Mouse (Mus musculus) ES-E14 (cell line): ENCODE results near the gene Acvr2b. TPM values are rescaled to one million over a fixed set of nuclear protein-coding genes. Genes with fewer than 3 reads are reported as not detected.

ENCODE experiments used
- DNase-seq: peaks from one replicate; pipeline ENCODE4 v3.0.0-alpha.2; 2013; ENCODE audit warnings: low read depth, low spot score
- H3K27ac ChIP-seq: 2 replicates; pipeline ENCODE4 v1.5.1; 2012; ENCODE audit warnings: low read depth, mild to moderate bottlenecking, low read length, moderate library complexity, mixed read lengths; ENCODE audit not compliant: poor library complexity, insufficient read depth, severe bottlenecking
- H3K36me3 ChIP-seq: 2 replicates; pipeline ENCODE4 v1.6.1; 2012; ENCODE audit warnings: mild to moderate bottlenecking, low read length, moderate library complexity, mixed read lengths; ENCODE audit not compliant: control insufficient read depth, poor library complexity, insufficient read depth, severe bottlenecking
- H3K4me1 ChIP-seq, 2 experiments: fragments of 150-350 bp in 1 of 2; sonication (generic) in 1 of 2; 2 replicates each; pipeline ENCODE4 v1.6.1; 2012; ENCODE audit warnings: low read length in 2 of 2, mild to moderate bottlenecking in 1 of 2, mixed read lengths in 1 of 2; ENCODE audit not compliant: control insufficient read depth in 2 of 2, insufficient read depth in 2 of 2, poor library complexity in 1 of 2
- H3K4me3 ChIP-seq, 2 experiments: fragments of 150-350 bp in 1 of 2; sonication (generic) in 1 of 2; 2 replicates each; pipeline ENCODE4 v1.5.1; 2012; ENCODE audit warnings: low read length in 2 of 2, low read depth in 1 of 2, mild to moderate bottlenecking in 1 of 2, mixed read lengths in 1 of 2; ENCODE audit not compliant: insufficient read depth in 1 of 2, poor library complexity in 1 of 2, severe bottlenecking in 1 of 2
- H3K9ac ChIP-seq: 2 replicates; pipeline ENCODE4 v1.6.1; 2012; ENCODE audit warnings: low read depth, mild to moderate bottlenecking, low read length, mixed read lengths; ENCODE audit not compliant: poor library complexity, insufficient read depth, severe bottlenecking
- H3K9me3 ChIP-seq: fragments of 150-350 bp; sonication (generic); 2 replicates; pipeline ENCODE4 v1.6.1; 2012; ENCODE audit warnings: low read depth, mild to moderate bottlenecking, low read length; ENCODE audit not compliant: control insufficient read depth, insufficient read depth
- CHD2 ChIP-seq: IDR thresholded peaks from 2 replicates; pipeline ENCODE4 v1.6.1; 2014; ENCODE audit warnings: mild to moderate bottlenecking, low read depth, low read length, inconsistent platforms
- HCFC1 ChIP-seq: IDR thresholded peaks from 2 replicates; pipeline ENCODE4 v1.6.1; 2012; ENCODE audit warnings: low read length, inconsistent platforms, borderline replicate concordance; ENCODE audit not compliant: insufficient read depth
- MAFK ChIP-seq: IDR thresholded peaks from 2 replicates; pipeline ENCODE4 v1.6.1; 2014; ENCODE audit warnings: mild to moderate bottlenecking, low read depth, low read length, inconsistent platforms; ENCODE audit not compliant: insufficient read depth
- ZC3H11A ChIP-seq: IDR thresholded peaks from 2 replicates; pipeline ENCODE4 v1.6.1; 2012; ENCODE audit warnings: low read depth, mild to moderate bottlenecking, inconsistent platforms, low read length, borderline replicate concordance
- ZNF384 ChIP-seq: IDR thresholded peaks from 2 replicates; pipeline ENCODE4 v1.6.1; 2012; ENCODE audit warnings: low read depth, low read length, inconsistent platforms
- in situ Hi-C, 2 experiments: fragments of 600-800 bp; cut with MboI; formaldehyde crosslinking; loops; one replicate each; pipeline ENCODE4 v1.15.1; 2025; ENCODE audit warnings: low sequenced_read_pairs in 2 of 2, inconsistent platforms in 1 of 2; ENCODE audit not compliant: unreplicated experiment in 2 of 2
- total RNA-seq: library from RNA; depleted of rRNA; stranded (reverse); fragments of 300-350 nt; gene quantifications from 2 replicates; pipeline ENCODE4 v1.2.3, GENCODE M21; 2012

The Acvr2b gene
- total RNA-seq, 1 experiment: 29.8 TPM

GRCm38 (mm10) chr9:119438065-119438464 lies 36.1 kb downstream of the Acvr2b start:
- Histone ChIP-seq H3K9ac (no peak overlapping the region), H3K27ac (no peak overlapping the region), H3K9me3 (no peaks in the 10 kb centered on the region), H3K36me3 (peaks cover 26% of the 10 kb centered on the region; the same call in 1 of the 2 replicates), H3K4me1 (peaks cover 0 to 6% of the 10 kb centered on the region in 2 experiments; a peak in 1 of 4 replicates), H3K4me3 (no peak overlapping the region)
- DNase-seq: no peak
- TF ChIP-seq ZC3H11A (no peak), MAFK (no peak), HCFC1 (no peak), ZNF384 (no peak), CHD2 (no peak)
- in situ Hi-C loops: no loop called here

GRCm38 (mm10) chr9:119438498-119439000 lies 36.6 kb downstream of the Acvr2b start:
- no peak for DNase-seq
- in situ Hi-C loops: no loop called here
- H3K36me3 ChIP-seq: peaks cover 23% of the 10 kb centered on the region; the same call in 1 of the 2 replicates
- no peak overlapping the region for H3K4me3 ChIP-seq
- no peak overlapping the region for H3K9ac ChIP-seq
- no peaks in the 10 kb centered on the region for H3K9me3 ChIP-seq
- peaks cover 0 to 4% of the 10 kb centered on the region in 2 experiments; a peak in 1 of 4 replicates for H3K4me1 ChIP-seq
- no peak overlapping the region for H3K27ac ChIP-seq
- no peak for TF ChIP-seq HCFC1
- no peak for TF ChIP-seq ZNF384
- TF ChIP-seq ZC3H11A: no peak
- TF ChIP-seq MAFK: no peak
- no peak for TF ChIP-seq CHD2

GRCm38 (mm10) chr9:119444738-119445429 lies 43.0 kb downstream of the Acvr2b start, which contains the start of gene Exog:
Exog (plus strand) TSS chr9:119444943.
- TF ChIP-seq ZC3H11A (no peak), HCFC1 (0 out of 2 replicates have a peak, but pooled peaks have one; percentile 46)
- H3K4me1 ChIP-seq: no peaks in the 10 kb centered on the region
- peak within 1 kb of the TSS; percentile 89 to 94 for H3K4me3 ChIP-seq
- peak within 1 kb of the TSS; percentile 46; the same call in 1 of the 2 replicates for H3K27ac ChIP-seq
- in situ Hi-C loops: no loop called here
- DNase-seq: peak; percentile 91
- H3K9ac ChIP-seq: peak within 1 kb of the TSS; percentile 95
- H3K9me3 ChIP-seq: no peaks in the 10 kb centered on the region
- peaks cover 21% of the 10 kb centered on the region for H3K36me3 ChIP-seq

GRCm38 (mm10) chr9:119445737-119446136 lies 43.8 kb downstream of the Acvr2b start:
- Histone ChIP-seq H3K9me3 (no peaks in the 10 kb centered on the region), H3K27ac (no peak overlapping the region), H3K4me3 (peak overlapping the region; percentile 89 to 94; a peak in 3 of 4 replicates), H3K4me1 (no peaks in the 10 kb centered on the region), H3K9ac (no peak overlapping the region), H3K36me3 (peaks cover 22% of the 10 kb centered on the region)
- DNase-seq: no peak
- in situ Hi-C loops: no loop called here
- no peak for TF ChIP-seq MAFK
- no peak for TF ChIP-seq ZNF384
- no peak for TF ChIP-seq ZC3H11A
- no peak for TF ChIP-seq CHD2
- no peak for TF ChIP-seq HCFC1

GRCm38 (mm10) chr9:119455967-119456366 lies 54.0 kb downstream of the Acvr2b start:
- in situ Hi-C loops: no loop called here

More at GRCm38 (mm10) chr9:119455967-119456366, 54.0 kb downstream of the Acvr2b start:
- H3K4me3 ChIP-seq: no peak overlapping the region
- DNase-seq: no peak
- TF ChIP-seq HCFC1: no peak
- TF ChIP-seq ZC3H11A: no peak
- no peak for TF ChIP-seq MAFK
- no peak for TF ChIP-seq ZNF384
- TF ChIP-seq CHD2: no peak
- peaks cover 0 to 10% of the 10 kb centered on the region in 2 experiments; a peak in 3 of 4 replicates for H3K4me1 ChIP-seq
- H3K27ac ChIP-seq: no peak overlapping the region
- peaks cover 18% of the 10 kb centered on the region for H3K36me3 ChIP-seq
- H3K9ac ChIP-seq: no peak overlapping the region
- H3K9me3 ChIP-seq: no peaks in the 10 kb centered on the region
